Mouse (Mus musculus) brain, embryonic 14.5 days (tissue): ENCODE measurements at regions not wholly inside any gene's neighbourhood (a gene's known extent, or its start where the extent isn't known, plus 50 kb on each side); places are given as distances from the start of the nearest gene placed in this dataset.

Experiments
- CTCF ChIP-seq: fragments of 200-500 bp; IDR thresholded peaks from 2 replicates; pipeline ENCODE4 v1.5.1; 2012; ENCODE audit warnings: inconsistent platforms, mild to moderate bottlenecking, moderate library complexity, borderline replicate concordance; ENCODE audit not compliant: insufficient read depth, insufficient read length; ENCODE audit errors: extremely low read depth
- POLR2A ChIP-seq: fragments of 200-500 bp; IDR thresholded peaks from 2 replicates; pipeline ENCODE4 v1.6.1; 2012; ENCODE audit warnings: mild to moderate bottlenecking, inconsistent platforms, borderline replicate concordance; ENCODE audit not compliant: poor library complexity, insufficient read depth, insufficient read length, severe bottlenecking; ENCODE audit errors: extremely low read depth

DNA sequence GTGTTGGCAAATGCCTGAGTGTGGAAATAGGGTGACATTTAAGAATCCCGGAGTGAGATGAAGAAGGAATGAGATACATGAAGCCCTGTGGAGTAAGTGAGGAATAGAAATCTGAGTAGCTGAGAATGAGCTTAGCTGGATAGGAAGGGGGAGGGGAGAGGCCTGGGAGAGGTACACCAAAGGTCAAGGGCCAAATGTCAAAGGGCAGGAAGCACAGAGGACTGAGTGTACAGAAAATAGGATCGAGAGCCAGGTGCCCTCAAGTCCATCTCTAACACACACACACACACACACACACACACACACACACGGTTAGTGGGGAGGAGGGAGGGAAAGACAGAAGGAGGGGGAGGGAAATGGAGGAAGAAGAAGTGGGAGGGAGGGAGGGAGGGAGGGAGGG, 220.8 kb upstream of the Dynlrb2 start:
- TF ChIP-seq CTCF (no peak), POLR2A (no peak)
